ENCODE assay signal across 23 mouse cellular contexts in the genomic region with DNA sequence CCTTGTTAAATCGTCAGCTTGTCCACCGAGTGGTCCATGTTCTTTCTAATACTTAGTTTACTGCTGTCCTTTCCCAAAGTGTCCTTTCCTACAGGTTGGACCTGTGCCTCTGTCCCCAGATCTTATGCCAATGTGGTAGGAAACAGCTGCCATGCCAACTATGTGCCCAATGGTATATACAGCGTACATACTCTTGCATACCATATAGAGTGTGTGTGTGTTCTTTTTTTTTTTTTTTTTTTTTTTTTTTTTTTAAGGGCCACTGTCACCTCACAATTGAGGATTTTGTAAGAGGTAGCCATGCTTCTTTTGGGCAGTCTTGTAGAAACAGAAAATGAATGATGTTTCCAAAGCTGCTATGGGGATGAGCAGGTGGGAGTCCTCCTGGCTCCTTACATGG.
DNase-seq lines count a peak whose midpoint lies in the region; ATAC-seq and TF ChIP-seq lines count a peak whose summit lies in the region.
"Had no signal": no experiment of that assay in that cellular context is flagged by ENCODE, and none has a peak within 500 bp of the region (broad histone marks: within the 10 kb centered on the region; RNA-seq: fewer than 3 reads in every experiment).

No protein-coding gene starts in this region.

- TF ChIP-seq POLR2A in CH12.LX (IDR thresholded peaks at IDR 0.05; ENCODE audit: low read depth, low read length) (no peak), MEL (IDR thresholded peaks at IDR 0.05; ENCODE audit: control insufficient read depth in 1 of 2, insufficient read depth in 1 of 2, low read depth in 1 of 2, low read length in 2 of 2, poor library complexity in 1 of 2) (no peak)

- H3K4me1 ChIP-seq in CH12.LX (ENCODE audit: control insufficient read depth in 1 of 2, insufficient read depth in 2 of 2) (peaks cover 22 to 95% of the 10 kb centered on the region in 2 experiments), E14TG2a.4 (replicated peaks; ENCODE audit: low read depth, low read length) (peaks cover 99% of the 10 kb centered on the region), MEL (ENCODE audit: control insufficient read depth in 1 of 2, insufficient read depth in 2 of 2, low read length in 2 of 2) (no peaks in the 10 kb centered on the region)
- H3K4me1 ChIP-seq in intestine, embryonic 16.5 days (ENCODE audit: control insufficient read depth, insufficient read depth, low read length), result no peaks in the 10 kb centered on the region
- H3K4me1 ChIP-seq: embryonic facial prominence, embryonic 13.5 days; embryonic facial prominence, embryonic 15.5 days; forebrain, embryonic 10.5 days; forebrain, embryonic 12.5 days had no signal

- H3K4me3 ChIP-seq in CH12.LX (replicated peaks in 1 of 3; ENCODE audit: low read depth in 2 of 3, low read length in 2 of 3, poor library complexity in 1 of 3), result no peak overlapping the region
- peak overlapping the region; percentile 39; the same call in 1 of the 2 replicates for H3K4me3 ChIP-seq in E14TG2a.4 (replicated peaks; ENCODE audit: low read length)
- no peak overlapping the region for H3K4me3 ChIP-seq in MEL (ENCODE audit: control insufficient read depth in 1 of 2, insufficient read depth in 1 of 2, low read depth in 2 of 2, low read length in 2 of 2)
- no peak overlapping the region for H3K4me3 ChIP-seq in intestine, embryonic 16.5 days (ENCODE audit: low read length)
- H3K4me3 ChIP-seq: embryonic facial prominence, embryonic 13.5 days; embryonic facial prominence, embryonic 15.5 days; erythroblast, embryonic 14.5 days; forebrain, embryonic 10.5 days; forebrain, embryonic 12.5 days had no signal

- no peak overlapping the region for H3K4me2 ChIP-seq in CH12.LX (ENCODE audit: insufficient read depth, low read depth, poor library complexity, severe bottlenecking)
- no peak overlapping the region for H3K4me2 ChIP-seq in intestine, embryonic 16.5 days (ENCODE audit: low read depth, low read length)
- H3K4me2 ChIP-seq: embryonic facial prominence, embryonic 13.5 days; embryonic facial prominence, embryonic 15.5 days; forebrain, embryonic 12.5 days had no signal

- peaks cover 100% of the 10 kb centered on the region for H3K79me2 ChIP-seq in CH12.LX (replicated peaks; ENCODE audit: control insufficient read depth, extremely low read depth, insufficient read depth, poor library complexity, severe bottlenecking)
- H3K79me2 ChIP-seq in MEL (ENCODE audit: control insufficient read depth, insufficient read depth, low read length, poor library complexity), result peaks cover 42% of the 10 kb centered on the region

- TF ChIP-seq RAD21 in CH12.LX (IDR thresholded peaks at IDR 0.05; ENCODE audit: low read depth, low read length) (no peak), MEL (IDR thresholded peaks at IDR 0.05; ENCODE audit: low read depth, low read length) (no peak)

- H3K36me3 ChIP-seq in CH12.LX (replicated peaks in 1 of 2; ENCODE audit: control insufficient read depth in 1 of 2, insufficient read depth in 1 of 2, low read length in 1 of 2), result peaks cover 46 to 97% of the 10 kb centered on the region in 2 experiments
- peaks cover 57% of the 10 kb centered on the region for H3K36me3 ChIP-seq in E14TG2a.4 (ENCODE audit: insufficient read depth, low read length)
- H3K36me3 ChIP-seq in MEL (ENCODE audit: control insufficient read depth in 1 of 2, insufficient read depth in 2 of 2, low read length in 2 of 2), result peaks cover 2 to 7% of the 10 kb centered on the region in 2 experiments; a peak in 2 of 4 replicates
- no peaks in the 10 kb centered on the region for H3K36me3 ChIP-seq in intestine, embryonic 16.5 days (ENCODE audit: control insufficient read depth, insufficient read depth, low read length)
- H3K36me3 ChIP-seq: embryonic facial prominence, embryonic 13.5 days; embryonic facial prominence, embryonic 15.5 days; forebrain, embryonic 10.5 days; forebrain, embryonic 12.5 days had no signal

- no peak overlapping the region for H3K27ac ChIP-seq in CH12.LX (ENCODE audit: insufficient read depth, low read depth)
- H3K27ac ChIP-seq in MEL (ENCODE audit: control insufficient read depth, low read depth, low read length), result no peak overlapping the region
- H3K27ac ChIP-seq in intestine, embryonic 16.5 days (ENCODE audit: low read length), result no peak overlapping the region
- H3K27ac ChIP-seq: embryonic facial prominence, embryonic 13.5 days; embryonic facial prominence, embryonic 15.5 days; forebrain, embryonic 10.5 days; forebrain, embryonic 12.5 days had no signal

- TF ChIP-seq EP300 in CH12.LX (IDR thresholded peaks at IDR 0.05; ENCODE audit: low read length) (no peak), MEL (IDR thresholded peaks at IDR 0.05; ENCODE audit: low read depth in 1 of 2, low read length in 2 of 2) (no peak)

- 91% methylated on average over 3 of the region's 3 CpGs for WGBS in intestine, embryonic 16.5 days

- in situ Hi-C loops in CH12.LX (cut with MboI; ENCODE audit: low pct_ligation_motif_present, low pct_unique_long_range_greater_than_20kb, low sequenced_read_pairs), result no loop called here

- no peak for ATAC-seq in intestine, embryonic 16.5 days
- ATAC-seq: forebrain, embryonic 14.5 days; forebrain, embryonic 16.5 days had no signal

- H3K27me3 ChIP-seq in CH12.LX (replicated peaks), result no peaks in the 10 kb centered on the region
- no peaks in the 10 kb centered on the region for H3K27me3 ChIP-seq in E14TG2a.4 (ENCODE audit: insufficient read depth, low read length)
- H3K27me3 ChIP-seq in MEL (ENCODE audit: control insufficient read depth in 1 of 2, insufficient read depth in 2 of 2, low read length in 2 of 2), result no peaks in the 10 kb centered on the region
- H3K27me3 ChIP-seq in intestine, embryonic 16.5 days (replicated peaks; ENCODE audit: control insufficient read depth, insufficient read depth, low read length), result no peaks in the 10 kb centered on the region
- H3K27me3 ChIP-seq: embryonic facial prominence, embryonic 13.5 days; embryonic facial prominence, embryonic 15.5 days; forebrain, embryonic 12.5 days had no signal

- dilution Hi-C loops in CH12.LX (cut with MboI; ENCODE audit: extremely low pct_ligation_motif_present, extremely low pct_unique_long_range_greater_than_20kb, low sequenced_read_pairs), result no loop called here

- TF ChIP-seq CTCF in CH12.LX (conservative IDR thresholded peaks at IDR 0.05 in 1 of 2, IDR thresholded peaks at IDR 0.05 in 1 of 2; ENCODE audit: low read depth in 2 of 2, low read length in 2 of 2) (no peak), E14TG2a.4 (conservative IDR thresholded peaks at IDR 0.05; ENCODE audit: low read length) (no peak), MEL (IDR thresholded peaks at IDR 0.05 in 2 of 3, conservative IDR thresholded peaks at IDR 0.05 in 1 of 3; ENCODE audit: control insufficient read depth in 1 of 3, insufficient read depth in 1 of 3, low read depth in 2 of 3, low read length in 3 of 3, poor library complexity in 1 of 3, severe bottlenecking in 1 of 3) (no peak)

- no peak overlapping the region for H3K9ac ChIP-seq in CH12.LX (ENCODE audit: insufficient read depth, low read depth)
- no peak overlapping the region for H3K9ac ChIP-seq in MEL (ENCODE audit: control insufficient read depth, low read depth, low read length, poor library complexity, severe bottlenecking)
- H3K9ac ChIP-seq in intestine, embryonic 16.5 days (ENCODE audit: low read depth, low read length), result no peak overlapping the region
- H3K9ac ChIP-seq: embryonic facial prominence, embryonic 13.5 days; embryonic facial prominence, embryonic 15.5 days; forebrain, embryonic 12.5 days had no signal

- H3K9me3 ChIP-seq in CH12.LX (replicated peaks; ENCODE audit: low read length), result no peaks in the 10 kb centered on the region
- no peaks in the 10 kb centered on the region for H3K9me3 ChIP-seq in E14TG2a.4 (ENCODE audit: low read length)
- H3K9me3 ChIP-seq in MEL (replicated peaks; ENCODE audit: insufficient read depth, low read length), result no peaks in the 10 kb centered on the region
- no peaks in the 10 kb centered on the region for H3K9me3 ChIP-seq in intestine, embryonic 16.5 days (ENCODE audit: control insufficient read depth, low read length)
- H3K9me3 ChIP-seq: embryonic facial prominence, embryonic 13.5 days; embryonic facial prominence, embryonic 15.5 days; forebrain, embryonic 10.5 days; forebrain, embryonic 12.5 days; G1E had no signal

- no peak for DNase-seq in CH12.LX (ENCODE audit: extremely low read depth)
- no peak for DNase-seq in MEL (ENCODE audit: low read depth, low spot score)
- no peak for DNase-seq in gastrocnemius, postnatal 10 days
- DNase-seq: adrenal gland, adult 2 months; adrenal gland, postnatal 10 days; adrenal gland, postnatal 25 days; cerebellum, adult 11 months; cerebellum, adult 18-20 months; cerebellum, adult 8-10 months; cerebellum, adult 9-11 months; cerebellum, postnatal 14 days; cerebellum, postnatal 36 days; embryo, embryonic 11 days had no signal

TF ChIP-seq in CH12.LX, 34 proteins besides CTCF, POLR2A, EP300 and RAD21:
- TF ChIP-seq CHD2 (IDR thresholded peaks at IDR 0.05; ENCODE audit: low read length), result no peak
- TF ChIP-seq ZNF384 (IDR thresholded peaks at IDR 0.05; ENCODE audit: low read depth, low read length), result peak; percentile 75

TF ChIP-seq in MEL, 35 proteins besides CTCF, POLR2A, EP300 and RAD21:
- peak; percentile 52 for TF ChIP-seq ZNF384 (IDR thresholded peaks at IDR 0.05; ENCODE audit: low read depth, low read length)
- TF ChIP-seq KAT2A (conservative IDR thresholded peaks at IDR 0.05; ENCODE audit: low read depth, low read length), result no peak

Comparison
In these comparisons a context has a peak if more than half of its experiments do, and no peak if none do; other contexts are left out.
1. Of the 35 proteins assayed by ChIP-seq in both MEL and CH12.LX: peak only in MEL: none; only in CH12.LX: none; in both: ZNF384; in neither: 34.